Mouse (Mus musculus) neural tube, embryonic 10.5 days (tissue): ENCODE data around the gene Crip3.

ENCODE experiments used
- DNase-seq: peaks from one replicate; pipeline ENCODE4 v3.0.0-alpha.2; 2017; ENCODE audit warnings: low spot score; ENCODE audit errors: extremely low spot score

The Crip3 gene

GRCm38 (mm10) chr17:46428761-46429414 is at the start of gene Crip3:
Crip3 (plus strand) TSS chr17:46428926.
- DNase-seq: no peak

GRCm38 (mm10) chr17:46383294-46384060 is 45.2 kb upstream of the Crip3 start, which contains the start of gene Zfp318:
Zfp318 (plus strand) TSS chr17:46383731.
- peak; percentile 98 for DNase-seq

GRCm38 (mm10) chr17:46384061-46384801 is 44.5 kb upstream of the Crip3 start:
- DNase-seq: peak; percentile 71

- no peak for DNase-seq
Observed at GRCm38 (mm10) chr17:46388200-46388599, 40.5 kb upstream of the Crip3 start.

- DNase-seq: peak; percentile 19
Observed at GRCm38 (mm10) chr17:46393012-46393411, 35.7 kb upstream of the Crip3 start.

GRCm38 (mm10) chr17:46394631-46395030 is 34.1 kb upstream of the Crip3 start:
- no peak for DNase-seq

- DNase-seq: no peak
Observed at GRCm38 (mm10) chr17:46408478-46408877, 20.2 kb upstream of the Crip3 start.

- no peak for DNase-seq
Observed at GRCm38 (mm10) chr17:46418628-46419027, 10.1 kb upstream of the Crip3 start.

GRCm38 (mm10) chr17:46419717-46420116 is 9.0 kb upstream of the Crip3 start:
- no peak for DNase-seq

GRCm38 (mm10) chr17:46426496-46426895 is 2.2 kb upstream of the Crip3 start:
- no peak for DNase-seq

GRCm38 (mm10) chr17:46433627-46434026 is 4.9 kb downstream of the Crip3 start:
- no peak for DNase-seq

- no peak for DNase-seq
Observed at GRCm38 (mm10) chr17:46436672-46437366, 8.1 kb downstream of the Crip3 start.

GRCm38 (mm10) chr17:46438298-46438873 is 9.7 kb downstream of the Crip3 start, which contains the start of gene Slc22a7:
Slc22a7 (minus strand) TSS chr17:46438457.
- DNase-seq: no peak

GRCm38 (mm10) chr17:46439176-46439575 is 10.4 kb downstream of the Crip3 start:
- DNase-seq: no peak

- DNase-seq: no peak
Observed at GRCm38 (mm10) chr17:46444839-46445579, 16.3 kb downstream of the Crip3 start.

GRCm38 (mm10) chr17:46446264-46446663 is 17.5 kb downstream of the Crip3 start:
- DNase-seq: no peak

- no peak for DNase-seq
Observed at GRCm38 (mm10) chr17:46452683-46453082, 24.0 kb downstream of the Crip3 start.

GRCm38 (mm10) chr17:46453302-46453948 is 24.7 kb downstream of the Crip3 start:
- no peak for DNase-seq

GRCm38 (mm10) chr17:46453970-46454411 is 25.3 kb downstream of the Crip3 start:
- no peak for DNase-seq

- DNase-seq: no peak
Observed at GRCm38 (mm10) chr17:46454539-46454938, 25.8 kb downstream of the Crip3 start.
